Mouse (Mus musculus) bone marrow, adult 2 months (tissue): ENCODE results near the gene Piwil4.

Experiments
- CTCF ChIP-seq: fragments of 200-500 bp; IDR thresholded peaks from 2 replicates; pipeline ENCODE4 v1.5.1; 2011; ENCODE audit warnings: low read length, control low read depth; ENCODE audit not compliant: control insufficient read depth, insufficient read depth
- POLR2A ChIP-seq: fragments of 200-500 bp; IDR thresholded peaks from 2 replicates; pipeline ENCODE4 v1.6.1; 2011; ENCODE audit warnings: low read depth, mild to moderate bottlenecking, control low read depth, low read length, borderline replicate concordance; ENCODE audit not compliant: control insufficient read depth

DNA sequence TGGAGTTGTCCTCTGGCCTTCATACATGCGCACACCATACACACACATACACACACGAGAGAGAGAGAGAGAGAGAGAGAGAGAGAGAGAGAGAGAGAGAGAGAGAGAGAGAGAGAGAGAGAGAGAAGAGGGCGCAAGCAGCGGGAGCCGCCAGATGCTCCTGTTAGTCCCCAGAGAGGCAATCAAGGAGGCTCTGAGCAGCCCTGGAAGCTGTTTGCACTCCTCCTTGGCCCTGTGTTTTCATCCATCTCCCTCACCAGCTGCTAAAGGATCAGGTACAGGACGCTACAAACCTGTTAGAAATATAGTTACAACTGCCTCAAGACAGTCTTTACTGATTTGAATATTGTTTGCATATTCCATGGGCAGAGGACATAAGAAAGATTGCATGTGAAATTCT, 29.3 kb upstream of the Piwil4 start:
- TF ChIP-seq CTCF = no peak
- TF ChIP-seq POLR2A = no peak
